Mouse (Mus musculus): ENCODE measurements at regions not wholly inside any gene's neighbourhood (a gene's known extent, or its start where the extent isn't known, plus 50 kb on each side); places are given as distances from the start of the nearest gene placed in this dataset.

- TF ChIP-seq CTCF (IDR thresholded peaks at IDR 0.05; ENCODE audit: extremely low read depth, insufficient read length, insufficient replicate concordance, low read depth, low read length) (no peak), POLR2A (IDR thresholded peaks at IDR 0.05; ENCODE audit: low read depth, low read length) (no peak)
Observed at GRCm38 (mm10) chr8:126654353-126654752, 60.6 kb upstream of the Irf2bp2 start.

Data from small intestine, adult 2 months (tissue).